Mouse (Mus musculus) testis, postnatal 10 days (tissue): ENCODE measurements around the gene Ctrc.
"Not testable (repeated sequence)": the region's sequence is repeated elsewhere in the genome, so short reads cannot be mapped to it uniquely, and the experiment has no call there.

Experiments used
- DNase-seq: peaks from one replicate; pipeline ENCODE4 v3.0.0; 2021; ENCODE audit warnings: low spot score

Gene Ctrc

GRCm38 (mm10) chr4:141786141-141786540, 60.0 kb downstream of the Ctrc start:
- peak; percentile 35 for DNase-seq

GRCm38 (mm10) chr4:141784835-141785234, 61.3 kb downstream of the Ctrc start:
- DNase-seq = no peak

- peak; percentile 37 for DNase-seq
Observed at GRCm38 (mm10) chr4:141781201-141781985, 64.8 kb downstream of the Ctrc start.

GRCm38 (mm10) chr4:141779828-141780227, 66.3 kb downstream of the Ctrc start:
- peak; percentile 30 for DNase-seq

- DNase-seq = not testable (repeated sequence)
Observed at GRCm38 (mm10) chr4:141773019-141773418, 73.1 kb downstream of the Ctrc start.

GRCm38 (mm10) chr4:141771823-141772222, 74.3 kb downstream of the Ctrc start:
- no peak for DNase-seq

GRCm38 (mm10) chr4:141769501-141770160, 76.5 kb downstream of the Ctrc start:
- DNase-seq = no peak

- peak; percentile 56 for DNase-seq
Observed at GRCm38 (mm10) chr4:141767353-141768036, 78.7 kb downstream of the Ctrc start.

- DNase-seq = peak; percentile 54
Observed at GRCm38 (mm10) chr4:141766668-141767352, 79.3 kb downstream of the Ctrc start.

- DNase-seq = no peak
Observed at GRCm38 (mm10) chr4:141766316-141766667, 79.9 kb downstream of the Ctrc start.

- DNase-seq = no peak
Observed at GRCm38 (mm10) chr4:141765008-141765407, 81.2 kb downstream of the Ctrc start.
